Mouse (Mus musculus) gastrocnemius, adult 2 months (tissue): ENCODE results near the gene Arl5a. TPM values are rescaled to one million over a fixed set of nuclear protein-coding genes. Genes with fewer than 3 reads are reported as not detected.

Experiments
- DNase-seq: peaks from one replicate; pipeline ENCODE4 v3.0.0; 2022
- H3K27ac ChIP-seq: fragments of 200-600 bp; 2 replicates; pipeline ENCODE4 v1.8.1; 2022; ENCODE audit warnings: mild to moderate bottlenecking
- H3K4me3 ChIP-seq: fragments of 200-600 bp; 2 replicates; pipeline ENCODE4 v1.8.1; 2022; ENCODE audit warnings: mild to moderate bottlenecking, moderate library complexity
- CTCF ChIP-seq: fragments of 200-600 bp; IDR thresholded peaks from 2 replicates; pipeline ENCODE4 v1.8.1; 2022; ENCODE audit warnings: antibody characterized with exemption, mild to moderate bottlenecking, moderate library complexity
- intact Hi-C: fragments of 180-260 bp; cut with DNase I; formaldehyde crosslinking; loops from one replicate; pipeline ENCODE4 v1.15.1; 2025
- total RNA-seq, 2 experiments: library from RNA; stranded (reverse); gene quantifications; 2 replicates each; pipeline ENCODE4 v1.2.3; 2021

The Arl5a gene
- total RNA-seq, 2 experiments from 2014 or later: 29.9 to 38.6 TPM

DNA sequence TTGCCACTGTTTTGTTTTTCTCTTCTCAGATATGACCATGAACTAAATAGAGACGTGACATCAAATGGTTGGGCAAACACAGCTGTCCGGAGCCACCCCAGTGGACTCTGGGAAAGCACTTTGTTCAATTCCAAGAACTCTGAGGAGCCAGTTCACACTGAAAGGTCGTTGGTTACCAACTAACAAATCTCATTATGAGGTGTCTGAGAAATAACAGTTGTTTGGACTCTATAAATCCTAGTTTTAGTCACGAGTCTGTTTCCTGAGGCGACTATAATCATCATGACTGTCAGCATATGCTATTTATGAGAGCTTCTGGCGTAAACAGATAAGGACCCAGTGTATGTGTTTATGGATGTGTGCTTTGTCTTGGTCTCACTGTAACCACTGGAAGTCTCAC is 52.2 kb downstream of the Arl5a start:
- peak overlapping the region; percentile 25 for H3K4me3 ChIP-seq
- intact Hi-C loops: no loop called here
- peak overlapping the region; percentile 80 for H3K27ac ChIP-seq
- DNase-seq: no peak
- TF ChIP-seq CTCF: no peak

- intact Hi-C loops: no loop called here
- no peak for TF ChIP-seq CTCF
- DNase-seq: no peak
Observed at GRCm38 (mm10) chr2:52372080-52372479, 52.6 kb downstream of the Arl5a start.

GRCm38 (mm10) chr2:52371066-52371465 is 53.6 kb downstream of the Arl5a start:
- H3K4me3 ChIP-seq: no peak overlapping the region
- DNase-seq: peak; percentile 75
- intact Hi-C loops: no loop called here
- peak overlapping the region; percentile 80 for H3K27ac ChIP-seq
- no peak for TF ChIP-seq CTCF

More at GRCm38 (mm10) chr2:52372080-52372479, 52.6 kb downstream of the Arl5a start:
- peak overlapping the region; percentile 25 for H3K4me3 ChIP-seq
- H3K27ac ChIP-seq: peak overlapping the region; percentile 80

GRCm38 (mm10) chr2:52369622-52370021 is 55.1 kb downstream of the Arl5a start:
- DNase-seq: no peak
- Histone ChIP-seq H3K4me3 (no peak overlapping the region), H3K27ac (0 out of 2 replicates have a peak overlapping the region, but pooled peaks have one; percentile 80)
- TF ChIP-seq CTCF: no peak
- intact Hi-C loops: no loop called here

- DNase-seq: no peak
- intact Hi-C loops: no loop called here
- Histone ChIP-seq H3K4me3 (no peak overlapping the region), H3K27ac (peak overlapping the region; percentile 46; the same call in 1 of the 2 replicates)
- TF ChIP-seq CTCF: no peak
Observed at GRCm38 (mm10) chr2:52367665-52368064, 57.0 kb downstream of the Arl5a start.

DNA sequence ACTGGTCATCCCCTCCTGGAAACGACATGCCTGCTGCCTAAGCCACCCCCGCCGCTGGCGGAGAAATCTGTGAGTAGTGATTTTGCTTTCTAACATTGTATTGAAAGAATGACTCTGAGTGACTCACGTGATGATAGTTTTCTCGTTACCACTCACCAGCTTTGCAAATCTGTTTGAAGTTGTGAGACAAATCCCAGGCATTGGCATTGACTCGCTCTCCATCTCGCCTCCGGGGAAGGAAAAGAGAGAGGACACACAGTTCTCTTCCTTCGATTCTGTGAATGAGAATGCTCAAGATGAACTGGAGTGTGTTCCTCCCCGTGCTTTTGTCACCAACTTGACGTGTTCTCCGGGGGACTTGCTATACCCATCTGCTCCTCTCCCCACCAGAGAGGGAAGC is 57.5 kb downstream of the Arl5a start:
- no peak for DNase-seq
- no peak for TF ChIP-seq CTCF
- peak overlapping the region; percentile 46; the same call in 1 of the 2 replicates for H3K27ac ChIP-seq
- intact Hi-C loops: no loop called here
- no peak overlapping the region for H3K4me3 ChIP-seq

GRCm38 (mm10) chr2:52361086-52361485 is 63.6 kb downstream of the Arl5a start:
- DNase-seq: peak; percentile 41
- Histone ChIP-seq H3K4me3 (no peak overlapping the region), H3K27ac (peak overlapping the region; percentile 92)
- no peak for TF ChIP-seq CTCF
- intact Hi-C loops: no loop called here

- intact Hi-C loops: loop anchor here (2.0 kb wide), 1 partner anchor 25 kb away; no protein-coding TSS in a partner anchor
- TF ChIP-seq CTCF: no peak
Observed at GRCm38 (mm10) chr2:52359722-52360121, 65.0 kb downstream of the Arl5a start.

DNA sequence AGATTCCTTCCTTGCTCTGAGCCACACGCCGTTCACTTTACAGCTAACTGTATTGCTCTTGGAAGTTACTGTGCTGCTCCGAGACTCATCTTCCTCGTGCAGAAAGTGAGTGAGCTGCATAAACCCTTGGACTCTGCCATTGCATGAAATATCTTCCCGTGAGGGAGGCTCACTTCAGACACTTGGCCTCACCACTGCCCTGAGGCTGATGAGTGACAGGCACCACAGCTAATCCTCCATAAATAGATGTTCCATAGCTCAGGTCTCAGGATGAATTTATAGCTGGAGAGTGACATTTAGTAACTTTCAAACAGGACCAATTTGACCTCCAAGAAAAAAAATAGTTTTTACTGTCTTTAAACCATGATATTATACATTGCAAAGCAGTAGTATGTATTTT is 66.5 kb downstream of the Arl5a start:
- Histone ChIP-seq H3K4me3 (peak overlapping the region; percentile 37), H3K27ac (peak overlapping the region; percentile 92)
- peak; percentile 71 for DNase-seq
- TF ChIP-seq CTCF: no peak
- intact Hi-C loops: loop anchor here (2.0 kb wide), 1 partner anchor 23 kb away; no protein-coding TSS in a partner anchor

More at GRCm38 (mm10) chr2:52359722-52360121, 65.0 kb downstream of the Arl5a start:
- DNase-seq: no peak
- H3K27ac ChIP-seq: peak overlapping the region; percentile 92
- no peak overlapping the region for H3K4me3 ChIP-seq

GRCm38 (mm10) chr2:52351029-52351428 is 73.7 kb downstream of the Arl5a start:
- H3K27ac ChIP-seq: no peak overlapping the region
- H3K4me3 ChIP-seq: no peak overlapping the region
- no peak for DNase-seq
- TF ChIP-seq CTCF: no peak
- intact Hi-C loops: no loop called here

Other genes starting within 250 kb of the Arl5a start
- gene Neb, start 46.4 kb downstream of the Arl5a start, total RNA-seq: 1,000 to 10,000 TPM; 5,559 to 6,662 TPM